Mouse (Mus musculus) C2C12 (cell line): ENCODE data around the gene Sdk2.

ENCODE experiments used
- CEBPB ChIP-seq: IDR thresholded peaks from one replicate; pipeline ENCODE4 v1.6.1; 2011; ENCODE audit warnings: low read depth, mild to moderate bottlenecking, control low read depth, moderate library complexity
- CTCF ChIP-seq: IDR thresholded peaks from one replicate; pipeline ENCODE4 v1.5.1; 2011; ENCODE audit not compliant: control insufficient read depth, insufficient read depth, insufficient read length
- FOSL1 ChIP-seq: IDR thresholded peaks from one replicate; pipeline ENCODE4 v1.8.0; 2011; ENCODE audit warnings: mild to moderate bottlenecking, low read length; ENCODE audit not compliant: poor library complexity, insufficient read depth, severe bottlenecking
- MAX ChIP-seq: IDR thresholded peaks from one replicate; pipeline ENCODE4 v1.6.1; 2011; ENCODE audit warnings: mild to moderate bottlenecking, control low read depth
- MYOD1 ChIP-seq: IDR thresholded peaks from one replicate; pipeline ENCODE4 v1.6.1; 2011; ENCODE audit warnings: low read depth; ENCODE audit not compliant: control insufficient read depth, insufficient read length
- MYOG ChIP-seq: IDR thresholded peaks from one replicate; pipeline ENCODE4 v1.6.1; 2011; ENCODE audit not compliant: control insufficient read depth, insufficient read length; ENCODE audit errors: extremely low read depth
- USF1 ChIP-seq: IDR thresholded peaks from one replicate; pipeline ENCODE4 v1.6.1; 2011; ENCODE audit warnings: low read depth, mild to moderate bottlenecking, control low read depth, moderate library complexity

- TF ChIP-seq CTCF: no peak
- no peak for TF ChIP-seq USF1
- TF ChIP-seq MAX: no peak
- no peak for TF ChIP-seq CEBPB
- TF ChIP-seq MYOG: no peak
- no peak for TF ChIP-seq FOSL1
- no peak for TF ChIP-seq MYOD1
Observed at GRCm38 (mm10) chr11:114064871-114065388, 1.9 kb downstream of the Sdk2 start.
